Mouse (Mus musculus): ENCODE data around the gene Mgmt. TPM values are rescaled to one million over a fixed set of nuclear protein-coding genes. Genes with fewer than 3 reads are reported as not detected.

The Mgmt gene
- polyA plus RNA-seq, 1 experiment = 0.88 TPM

DNA sequence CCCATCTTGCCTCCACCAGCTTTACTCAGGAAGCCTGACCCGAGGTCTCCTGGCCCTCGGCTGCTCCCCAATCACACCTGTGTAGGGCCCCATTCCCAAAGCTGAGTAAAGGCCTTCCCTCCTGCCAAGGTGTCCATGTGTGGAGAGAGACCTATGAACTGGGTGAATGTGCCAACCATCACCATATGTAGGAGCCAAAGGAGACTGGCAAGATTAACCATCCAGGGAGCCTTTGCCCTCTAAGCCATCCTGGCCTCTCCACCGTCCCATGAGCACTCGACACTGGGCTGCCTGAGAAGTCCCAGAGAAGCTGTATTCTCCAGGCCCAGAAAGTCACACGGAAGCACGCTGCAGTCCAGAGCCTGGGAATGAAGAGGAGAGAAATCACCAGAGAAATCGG lies 190.2 kb downstream of the Mgmt start:
- no peak overlapping the region for H3K27ac ChIP-seq (ENCODE audit: control insufficient read depth, insufficient read depth, low read depth, low read length)
- no peaks in the 10 kb centered on the region for H3K4me1 ChIP-seq (ENCODE audit: control insufficient read depth, insufficient read depth, low read length)
- no peak overlapping the region for H3K4me3 ChIP-seq (ENCODE audit: control insufficient read depth, low read depth, low read length)
- H3K36me3 ChIP-seq (ENCODE audit: control insufficient read depth, insufficient read depth, low read length) = no peaks in the 10 kb centered on the region
- no peaks in the 10 kb centered on the region for H3K27me3 ChIP-seq (ENCODE audit: control insufficient read depth, insufficient read depth, low read length)
- no peak for TF ChIP-seq POLR2A (IDR thresholded peaks at IDR 0.05; ENCODE audit: control insufficient read depth, low read depth, low read length)
- no peak for TF ChIP-seq CTCF (IDR thresholded peaks at IDR 0.05; ENCODE audit: control insufficient read depth, insufficient read depth, insufficient replicate concordance, low read depth, low read length)

DNA sequence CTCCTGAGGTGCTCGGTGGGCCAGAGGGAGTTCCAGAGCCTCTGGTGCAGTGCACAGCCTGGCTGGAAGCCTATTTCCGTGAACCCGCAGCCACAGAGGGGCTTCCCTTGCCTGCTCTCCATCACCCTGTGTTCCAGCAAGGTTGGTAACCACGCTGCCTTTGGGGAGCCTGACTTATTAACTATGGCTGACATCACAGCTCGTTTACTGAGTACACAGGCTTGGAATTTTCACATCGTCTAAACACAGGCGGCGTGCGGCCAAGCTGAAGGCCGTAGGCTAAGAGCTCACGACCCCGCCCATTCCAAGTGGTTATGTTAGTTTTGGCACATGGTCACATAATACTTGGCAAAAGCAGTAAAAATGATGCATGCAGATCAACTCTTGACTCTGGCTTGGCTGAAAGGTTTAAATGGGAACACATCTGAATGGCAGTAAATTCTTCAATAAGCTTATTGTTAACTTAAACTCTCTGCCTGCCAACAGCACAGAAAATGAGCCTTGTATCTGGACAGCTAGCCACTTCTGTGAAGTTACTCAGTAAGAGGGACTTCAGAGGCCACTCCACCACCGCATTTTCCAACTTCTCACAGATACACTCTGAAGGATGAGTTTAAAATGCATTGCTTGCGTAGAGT lies 191.7 kb downstream of the Mgmt start:
- no peak for TF ChIP-seq CTCF (IDR thresholded peaks at IDR 0.05; ENCODE audit: control insufficient read depth, insufficient read depth, insufficient replicate concordance, low read depth, low read length)
- TF ChIP-seq POLR2A (IDR thresholded peaks at IDR 0.05; ENCODE audit: control insufficient read depth, low read depth, low read length) = no peak
- no peaks in the 10 kb centered on the region for H3K27me3 ChIP-seq (ENCODE audit: control insufficient read depth, insufficient read depth, low read length)
- no peak overlapping the region for H3K27ac ChIP-seq (ENCODE audit: control insufficient read depth, insufficient read depth, low read depth, low read length)
- H3K4me3 ChIP-seq (ENCODE audit: control insufficient read depth, low read depth, low read length) = no peak overlapping the region
- H3K4me1 ChIP-seq (ENCODE audit: control insufficient read depth, insufficient read depth, low read length) = no peaks in the 10 kb centered on the region
- no peaks in the 10 kb centered on the region for H3K36me3 ChIP-seq (ENCODE audit: control insufficient read depth, insufficient read depth, low read length)

DNA sequence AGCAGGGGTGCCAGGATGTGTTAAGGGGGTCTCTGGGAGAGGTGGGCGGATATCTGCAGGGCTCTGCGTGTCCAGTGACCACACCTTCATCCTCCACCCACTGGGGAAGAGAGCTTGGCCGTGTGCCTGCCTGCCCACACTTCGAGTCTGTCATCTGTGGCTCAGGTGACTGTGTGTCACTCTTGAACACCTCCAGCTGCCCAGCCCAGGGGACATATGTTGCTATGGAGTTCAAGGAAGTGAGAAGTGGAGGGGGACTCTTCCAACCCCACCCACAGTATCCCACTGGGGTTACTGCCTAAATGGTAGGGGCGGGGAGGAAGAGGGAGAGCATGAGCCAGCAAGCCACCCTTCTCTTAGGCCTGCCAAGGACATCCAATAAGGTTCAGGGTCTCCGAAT lies 192.7 kb downstream of the Mgmt start:
- Histone ChIP-seq H3K4me1 (ENCODE audit: control insufficient read depth, insufficient read depth, low read length) (no peaks in the 10 kb centered on the region), H3K4me3 (ENCODE audit: control insufficient read depth, low read depth, low read length) (no peak overlapping the region), H3K27ac (ENCODE audit: control insufficient read depth, insufficient read depth, low read depth, low read length) (no peak overlapping the region), H3K36me3 (ENCODE audit: control insufficient read depth, insufficient read depth, low read length) (no peaks in the 10 kb centered on the region), H3K27me3 (ENCODE audit: control insufficient read depth, insufficient read depth, low read length) (no peaks in the 10 kb centered on the region)
- no peak for TF ChIP-seq CTCF (IDR thresholded peaks at IDR 0.05; ENCODE audit: control insufficient read depth, insufficient read depth, insufficient replicate concordance, low read depth, low read length)
- no peak for TF ChIP-seq POLR2A (IDR thresholded peaks at IDR 0.05; ENCODE audit: control insufficient read depth, low read depth, low read length)

DNA sequence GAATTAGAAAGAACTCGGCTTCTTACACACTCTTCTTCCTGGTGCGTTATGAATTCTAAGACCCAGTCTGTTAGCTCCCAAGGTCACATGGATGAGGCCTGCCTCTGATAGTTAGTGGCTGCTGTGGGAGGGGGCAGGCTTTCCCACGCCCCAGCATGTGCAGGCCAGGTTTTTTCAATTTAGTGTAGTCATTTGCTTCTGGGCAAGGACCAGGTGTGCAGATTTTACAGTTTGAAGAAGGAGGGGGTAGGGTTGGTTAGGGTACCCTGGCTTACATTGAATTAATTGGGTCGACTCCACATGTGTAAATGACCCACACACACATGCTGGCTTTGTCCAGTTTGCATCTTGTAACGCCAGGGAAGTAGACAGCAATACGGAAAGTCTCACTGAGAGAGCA lies 193.7 kb downstream of the Mgmt start:
- Histone ChIP-seq H3K36me3 (ENCODE audit: control insufficient read depth, insufficient read depth, low read length) (no peaks in the 10 kb centered on the region), H3K27ac (ENCODE audit: control insufficient read depth, insufficient read depth, low read depth, low read length) (no peak overlapping the region), H3K27me3 (ENCODE audit: control insufficient read depth, insufficient read depth, low read length) (no peaks in the 10 kb centered on the region), H3K4me1 (ENCODE audit: control insufficient read depth, insufficient read depth, low read length) (no peaks in the 10 kb centered on the region), H3K4me3 (ENCODE audit: control insufficient read depth, low read depth, low read length) (no peak overlapping the region)
- no peak for TF ChIP-seq CTCF (IDR thresholded peaks at IDR 0.05; ENCODE audit: control insufficient read depth, insufficient read depth, insufficient replicate concordance, low read depth, low read length)
- no peak for TF ChIP-seq POLR2A (IDR thresholded peaks at IDR 0.05; ENCODE audit: control insufficient read depth, low read depth, low read length)

DNA sequence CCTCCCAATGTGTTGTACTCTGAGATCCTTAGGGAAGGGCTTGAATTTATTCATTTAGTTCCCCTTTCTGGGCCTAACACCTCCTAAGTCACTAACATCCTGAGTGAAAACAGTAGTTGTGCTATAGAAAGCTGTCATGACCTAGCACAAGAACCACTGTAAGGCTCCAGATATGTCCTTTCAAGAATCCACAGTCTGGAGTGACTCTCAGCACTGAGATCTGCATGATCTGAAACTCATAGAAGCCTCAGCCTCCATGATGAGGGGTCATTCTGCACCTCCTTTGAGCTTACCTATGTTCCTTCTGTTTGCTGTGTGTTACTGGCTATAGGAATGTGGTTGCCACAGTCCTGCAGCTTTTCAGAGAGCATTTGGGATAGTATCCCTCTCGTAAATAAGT lies 200.1 kb downstream of the Mgmt start:
- no peaks in the 10 kb centered on the region for H3K27me3 ChIP-seq (ENCODE audit: control insufficient read depth, insufficient read depth, low read length)
- no peaks in the 10 kb centered on the region for H3K4me1 ChIP-seq (ENCODE audit: control insufficient read depth, insufficient read depth, low read length)
- H3K27ac ChIP-seq (ENCODE audit: control insufficient read depth, insufficient read depth, low read depth, low read length) = no peak overlapping the region
- no peaks in the 10 kb centered on the region for H3K36me3 ChIP-seq (ENCODE audit: control insufficient read depth, insufficient read depth, low read length)
- no peak for TF ChIP-seq POLR2A (IDR thresholded peaks at IDR 0.05; ENCODE audit: control insufficient read depth, low read depth, low read length)
- no peak for TF ChIP-seq CTCF (IDR thresholded peaks at IDR 0.05; ENCODE audit: control insufficient read depth, insufficient read depth, insufficient replicate concordance, low read depth, low read length)
- no peak overlapping the region for H3K4me3 ChIP-seq (ENCODE audit: control insufficient read depth, low read depth, low read length)

DNA sequence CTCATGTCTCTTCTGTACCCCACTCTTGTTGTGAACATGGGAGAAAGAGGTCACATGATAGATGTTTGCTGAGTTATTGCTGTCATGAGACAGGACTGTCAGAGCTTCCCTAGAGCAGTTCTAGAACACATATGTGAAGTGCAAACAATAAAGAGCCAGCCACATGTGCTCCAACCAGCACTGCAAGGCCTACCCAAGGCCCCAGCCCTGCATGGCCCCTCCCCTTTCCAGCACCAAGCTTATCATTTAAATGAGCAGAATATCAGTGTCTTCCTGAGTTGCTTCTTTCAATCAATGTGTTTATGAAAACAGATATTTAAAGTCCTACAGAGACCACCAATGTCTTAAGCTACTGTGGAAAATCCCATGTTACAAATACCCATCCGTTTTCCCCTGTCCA lies 201.3 kb downstream of the Mgmt start:
- H3K36me3 ChIP-seq (ENCODE audit: control insufficient read depth, insufficient read depth, low read length) = no peaks in the 10 kb centered on the region
- no peaks in the 10 kb centered on the region for H3K27me3 ChIP-seq (ENCODE audit: control insufficient read depth, insufficient read depth, low read length)
- no peak overlapping the region for H3K27ac ChIP-seq (ENCODE audit: control insufficient read depth, insufficient read depth, low read depth, low read length)
- no peak overlapping the region for H3K4me3 ChIP-seq (ENCODE audit: control insufficient read depth, low read depth, low read length)
- no peaks in the 10 kb centered on the region for H3K4me1 ChIP-seq (ENCODE audit: control insufficient read depth, insufficient read depth, low read length)
- no peak for TF ChIP-seq POLR2A (IDR thresholded peaks at IDR 0.05; ENCODE audit: control insufficient read depth, low read depth, low read length)
- TF ChIP-seq CTCF (IDR thresholded peaks at IDR 0.05; ENCODE audit: control insufficient read depth, insufficient read depth, insufficient replicate concordance, low read depth, low read length) = no peak

DNA sequence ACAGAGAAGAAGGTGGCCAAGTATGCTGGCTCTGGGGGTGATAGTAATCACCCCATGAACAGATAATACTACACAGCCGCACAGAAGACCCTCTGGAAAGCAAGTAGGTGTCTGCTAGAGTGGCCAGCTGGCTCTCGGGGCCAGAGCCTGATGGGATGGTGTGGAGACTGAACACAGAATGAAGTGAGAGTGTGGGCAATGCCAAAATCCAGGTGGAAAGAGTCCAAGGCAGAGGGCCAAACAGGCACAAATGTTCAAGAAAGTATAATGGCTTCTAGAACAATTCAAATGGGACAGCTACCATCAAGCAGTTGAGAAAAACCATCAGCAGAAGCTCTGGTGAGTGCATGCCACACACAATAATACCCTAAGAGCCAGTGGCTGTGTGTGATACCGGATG lies 205.4 kb downstream of the Mgmt start:
- no peaks in the 10 kb centered on the region for H3K36me3 ChIP-seq (ENCODE audit: control insufficient read depth, insufficient read depth, low read length)
- no peak overlapping the region for H3K27ac ChIP-seq (ENCODE audit: control insufficient read depth, insufficient read depth, low read depth, low read length)
- no peak overlapping the region for H3K4me3 ChIP-seq (ENCODE audit: control insufficient read depth, low read depth, low read length)
- H3K4me1 ChIP-seq (ENCODE audit: control insufficient read depth, insufficient read depth, low read length) = no peaks in the 10 kb centered on the region
- H3K27me3 ChIP-seq (ENCODE audit: control insufficient read depth, insufficient read depth, low read length) = no peaks in the 10 kb centered on the region
- TF ChIP-seq POLR2A (IDR thresholded peaks at IDR 0.05; ENCODE audit: control insufficient read depth, low read depth, low read length) (no peak), CTCF (IDR thresholded peaks at IDR 0.05; ENCODE audit: control insufficient read depth, insufficient read depth, insufficient replicate concordance, low read depth, low read length) (no peak)

All from testis, adult 2 months (tissue).